Mouse (Mus musculus) cerebellum, adult 2 months (tissue): ENCODE results near the gene Cfl1. TPM values are rescaled to one million over a fixed set of nuclear protein-coding genes. Genes with fewer than 3 reads are reported as not detected.
A peak's percentile ranks its signal among the peaks of the same experiment; 100 is the strongest.

Experiments
- DNase-seq, 2 experiments: peaks; one replicate each; pipeline ENCODE4 v3.0.0; 2021
- H3K27ac ChIP-seq: fragments of 200-500 bp; 2 replicates; pipeline ENCODE4 v1.5.1; 2012; ENCODE audit warnings: low read length, control low read depth, inconsistent platforms; ENCODE audit not compliant: insufficient read depth
- H3K27me3 ChIP-seq: fragments of 200-500 bp; 2 replicates; pipeline ENCODE4 v1.6.1; 2012; ENCODE audit warnings: inconsistent platforms, mild to moderate bottlenecking, low read length, moderate library complexity; ENCODE audit not compliant: control insufficient read depth, insufficient read depth
- H3K4me1 ChIP-seq: fragments of 200-500 bp; 2 replicates; pipeline ENCODE4 v1.6.1; 2011; ENCODE audit warnings: low read length; ENCODE audit not compliant: control insufficient read depth, insufficient read depth
- H3K4me3 ChIP-seq: fragments of 200-500 bp; replicated peaks from 2 replicates; pipeline ENCODE3; 2011; ENCODE audit warnings: mild to moderate bottlenecking, low read depth, low read length, control low read depth; ENCODE audit not compliant: insufficient read depth
- CTCF ChIP-seq: fragments of 200-500 bp; IDR thresholded peaks from 2 replicates; pipeline ENCODE4 v1.5.1; 2011; ENCODE audit warnings: low read depth, mild to moderate bottlenecking, control low read depth, low read length, moderate library complexity, borderline replicate concordance; ENCODE audit not compliant: insufficient read depth
- POLR2A ChIP-seq: fragments of 200-500 bp; IDR thresholded peaks from 2 replicates; pipeline ENCODE4 v1.6.1; 2011; ENCODE audit warnings: low read length, control low read depth, borderline replicate concordance; ENCODE audit not compliant: insufficient read depth
- WGBS: fragments of 180-500 bp; shearing (Covaris S2); methylation state at CpG from one replicate; pipeline ENCODE4 v1.1.7; 2018; 5-methylcytosine and 5-hydroxymethylcytosine counted together
- polyA plus RNA-seq: library from polyadenylated mRNA; depleted of rRNA; stranded (reverse); fragments of >200 nt; gene quantifications from 2 replicates; pipeline ENCODE4 v1.2.3, GENCODE M21; 2012

Gene Cfl1
- polyA plus RNA-seq, 1 experiment = 1,193 TPM

- H3K27me3 ChIP-seq = no peaks in the 10 kb centered on the region
- TF ChIP-seq CTCF (no peak), POLR2A (no peak)
- peaks cover 6% of the 10 kb centered on the region for H3K4me1 ChIP-seq
- H3K27ac ChIP-seq = no peak overlapping the region
- no peak for DNase-seq
- no peak overlapping the region for H3K4me3 ChIP-seq
- 81% methylated on average over 3 of the region's 3 CpGs for WGBS
Measured at GRCm38 (mm10) chr19:5494314-5494713, 4.1 kb downstream of the Cfl1 start.

GRCm38 (mm10) chr19:5495353-5496051 lies 5.2 kb downstream of the Cfl1 start:
- no peak for DNase-seq
- Histone ChIP-seq H3K27ac (no peak overlapping the region), H3K4me1 (peaks cover 6% of the 10 kb centered on the region), H3K27me3 (no peaks in the 10 kb centered on the region), H3K4me3 (no peak overlapping the region)
- WGBS = 73% methylated on average over 12 of the region's 12 CpGs
- TF ChIP-seq CTCF (no peak), POLR2A (no peak)

DNA sequence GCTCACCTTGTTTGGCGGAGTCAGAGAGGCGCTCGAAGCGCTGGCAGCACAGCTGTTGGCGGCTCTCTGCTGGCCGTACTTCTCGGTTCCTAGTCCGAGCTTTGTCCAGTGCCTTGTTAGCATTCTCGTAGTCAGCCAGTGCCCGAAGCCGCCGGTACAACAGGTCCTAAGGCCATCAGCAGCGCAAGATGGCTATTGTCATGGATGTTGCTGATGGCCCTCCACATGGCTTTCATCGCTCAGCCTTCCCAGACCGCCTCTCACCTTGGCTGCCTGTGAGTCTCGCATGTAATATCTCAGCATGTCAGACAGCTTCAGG lies 5.8 kb downstream of the Cfl1 start:
- TF ChIP-seq POLR2A = no peak
- TF ChIP-seq CTCF = no peak
- Histone ChIP-seq H3K27ac (no peak overlapping the region), H3K27me3 (no peaks in the 10 kb centered on the region), H3K4me1 (peaks cover 6% of the 10 kb centered on the region), H3K4me3 (no peak overlapping the region)
- WGBS = 79% methylated on average over 16 of the region's 16 CpGs
- no peak for DNase-seq

DNA sequence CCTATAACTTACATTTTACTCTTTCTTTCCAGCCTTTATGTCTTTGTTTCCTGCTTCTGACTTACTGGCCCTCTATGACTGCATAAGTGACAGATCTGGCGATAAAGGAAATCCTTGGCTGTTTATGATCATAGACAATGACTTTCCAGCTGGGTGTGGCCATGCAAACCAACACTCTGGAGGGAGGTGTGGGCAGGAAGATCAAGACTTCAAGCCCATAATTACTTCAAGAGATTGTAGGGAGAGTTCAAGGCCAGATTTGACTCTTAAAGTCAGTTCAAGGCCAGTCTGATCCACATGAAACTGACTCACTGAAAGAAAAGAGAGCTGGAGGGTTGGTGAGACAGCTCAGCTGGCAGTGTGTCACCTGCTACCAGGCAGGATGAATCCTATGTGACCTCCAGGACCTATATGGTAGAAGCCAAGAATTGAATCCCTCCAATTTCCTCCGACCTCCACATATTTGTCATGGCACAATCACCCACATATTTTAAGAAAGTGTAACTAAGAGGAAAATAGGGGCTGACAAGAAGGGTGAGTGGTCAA lies 10.1 kb downstream of the Cfl1 start:
- H3K4me1 ChIP-seq = no peaks in the 10 kb centered on the region
- TF ChIP-seq POLR2A (no peak), CTCF (no peak)
- WGBS = 84% methylated on average over 2 of the region's 2 CpGs
- H3K27ac ChIP-seq = no peak overlapping the region
- no peaks in the 10 kb centered on the region for H3K27me3 ChIP-seq
- no peak overlapping the region for H3K4me3 ChIP-seq
- DNase-seq = no peak

GRCm38 (mm10) chr19:5503687-5504086 lies 13.4 kb downstream of the Cfl1 start, which contains the start of gene 1700020D05Rik:
Gene 1700020D05Rik (minus strand): TSS chr19:5503787.
- H3K4me3 ChIP-seq = no peak within 1 kb of the TSS
- no peak within 1 kb of the TSS for H3K27ac ChIP-seq
- H3K27me3 ChIP-seq = no peaks in the 10 kb centered on the region
- WGBS = 65% methylated on average over 17 of the region's 17 CpGs
- 0 out of 2 replicates have a peak, but pooled peaks cover 3% of the 10 kb centered on the region for H3K4me1 ChIP-seq
- DNase-seq = no peak
- no peak for TF ChIP-seq CTCF
- TF ChIP-seq POLR2A = no peak

DNA sequence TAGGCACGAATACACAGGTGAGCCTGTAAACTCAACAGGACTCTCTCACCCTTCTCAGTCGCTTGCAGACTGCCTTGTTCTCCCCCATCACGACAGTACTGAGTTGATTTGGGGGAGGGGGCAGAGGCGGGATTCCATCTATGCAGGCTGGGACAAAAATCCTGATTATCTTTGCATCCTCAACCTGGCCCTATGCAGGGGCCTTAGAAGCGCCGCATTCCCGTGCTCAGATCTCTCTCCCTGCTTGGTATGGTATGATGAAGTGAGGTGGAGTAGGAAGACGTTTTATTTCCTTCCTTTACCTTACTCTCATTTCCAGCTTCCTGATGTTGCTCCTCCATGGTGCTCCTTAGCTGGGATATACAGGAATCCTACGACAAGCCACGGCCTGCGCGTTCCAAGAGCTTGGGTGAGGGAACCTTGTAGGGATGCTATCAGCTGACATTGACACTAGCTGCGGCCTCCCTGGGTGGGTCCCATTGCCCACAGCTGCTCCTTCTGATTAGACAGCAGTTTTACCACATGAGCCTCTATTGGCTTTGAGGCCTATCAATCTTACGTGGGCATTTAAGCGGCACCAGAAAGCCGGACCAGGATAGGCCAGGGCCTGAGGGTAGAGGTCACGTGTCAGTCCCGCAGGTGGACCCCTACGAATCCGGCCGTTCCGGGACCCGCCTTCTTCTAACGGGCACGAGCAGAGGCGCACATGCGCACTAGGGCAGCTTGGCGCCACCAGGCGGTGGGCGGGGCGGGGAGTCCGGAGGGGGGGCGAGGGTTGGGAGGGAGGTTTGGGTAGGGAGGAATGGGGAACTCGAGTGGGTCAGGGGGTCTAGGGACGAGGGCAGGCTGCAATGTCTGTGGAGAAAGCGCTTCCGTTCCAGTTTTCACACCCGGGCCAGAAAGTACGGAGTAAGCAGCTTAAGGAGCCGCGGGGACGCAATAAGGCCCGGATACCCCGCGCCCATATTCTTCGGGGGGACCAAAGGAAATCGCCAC lies 20.1 kb downstream of the Cfl1 start, which contains the start of gene Snx32:
TSS of gene Snx32 (minus strand) at position 508 of the 996 bp plus-strand sequence.
- peak; percentile 97 to 100 for DNase-seq
- peak within 1 kb of the TSS; percentile 31 for H3K27ac ChIP-seq
- 0 out of 2 replicates have a peak, but pooled peaks cover 8% of the 10 kb centered on the region for H3K4me1 ChIP-seq
- 1% methylated on average over 47 of the region's 47 CpGs for WGBS
- TF ChIP-seq POLR2A = peak; percentile 82; the same call in 1 of the 2 replicates
- TF ChIP-seq CTCF = no peak
- peak within 1 kb of the TSS; percentile 79 for H3K4me3 ChIP-seq
- no peaks in the 10 kb centered on the region for H3K27me3 ChIP-seq

DNA sequence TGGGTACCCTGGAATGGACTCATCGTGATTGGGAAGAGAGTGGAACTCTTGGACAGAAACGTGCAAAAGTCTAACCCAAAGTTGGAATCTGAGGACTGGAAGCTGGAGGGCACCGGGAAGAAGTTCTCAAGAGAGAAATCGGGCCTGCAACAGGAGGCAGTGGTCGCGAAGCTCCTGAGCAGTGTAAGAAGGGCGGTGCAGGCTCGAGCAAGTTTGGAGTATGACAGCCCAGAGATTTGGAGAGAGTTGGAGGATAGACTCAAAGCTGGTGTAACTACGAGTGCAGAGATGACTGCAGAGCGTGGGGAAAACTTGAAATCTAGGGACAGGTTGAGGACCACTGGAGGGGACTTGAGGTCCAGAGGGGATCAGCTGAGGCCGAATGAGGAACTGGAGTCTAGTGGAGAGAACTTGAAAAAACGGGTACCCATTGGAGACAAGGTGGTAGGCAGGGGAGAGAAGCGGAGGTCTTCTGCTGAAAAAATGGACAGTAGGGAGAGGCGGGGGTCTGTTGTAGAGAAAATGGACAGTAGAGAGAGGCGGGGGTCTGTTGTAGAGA lies 20.9 kb downstream of the Cfl1 start:
- TF ChIP-seq CTCF (no peak), POLR2A (no peak)

More for the DNA sequence above, 20.9 kb downstream of the Cfl1 start:
- Histone ChIP-seq H3K27me3 (no peaks in the 10 kb centered on the region), H3K27ac (no peak overlapping the region; the same call in 1 of the 2 replicates), H3K4me3 (peak overlapping the region; percentile 79), H3K4me1 (0 out of 2 replicates have a peak, but pooled peaks cover 8% of the 10 kb centered on the region)
- no peak for DNase-seq
- WGBS = 40% methylated on average over 15 of the region's 15 CpGs
